Mouse (Mus musculus) testis, adult 2 months (tissue): ENCODE data around the gene Tiam1. TPM values are rescaled to one million over a fixed set of nuclear protein-coding genes. Genes with fewer than 3 reads are reported as not detected.

Source experiments
- H3K27ac ChIP-seq: fragments of 200-500 bp; 2 replicates; pipeline ENCODE4 v1.5.1; 2012; ENCODE audit warnings: low read depth, low read length; ENCODE audit not compliant: control insufficient read depth, insufficient read depth
- H3K27me3 ChIP-seq: fragments of 200-500 bp; 2 replicates; pipeline ENCODE4 v1.6.1; 2012; ENCODE audit warnings: mild to moderate bottlenecking, low read length, moderate library complexity; ENCODE audit not compliant: control insufficient read depth, insufficient read depth
- H3K36me3 ChIP-seq: fragments of 200-500 bp; 2 replicates; pipeline ENCODE4 v1.6.1; 2012; ENCODE audit warnings: mild to moderate bottlenecking, low read length; ENCODE audit not compliant: control insufficient read depth, insufficient read depth
- H3K4me1 ChIP-seq: fragments of 200-500 bp; 2 replicates; pipeline ENCODE4 v1.6.1; 2012; ENCODE audit warnings: low read length; ENCODE audit not compliant: control insufficient read depth, insufficient read depth
- H3K4me3 ChIP-seq: fragments of 200-500 bp; 2 replicates; pipeline ENCODE4 v1.5.1; 2012; ENCODE audit warnings: low read depth, mild to moderate bottlenecking, low read length, moderate library complexity, mixed read lengths; ENCODE audit not compliant: control insufficient read depth
- CTCF ChIP-seq: fragments of 200-500 bp; IDR thresholded peaks from 2 replicates; pipeline ENCODE4 v1.5.1; 2012; ENCODE audit warnings: low read depth, mild to moderate bottlenecking, inconsistent platforms, low read length, moderate library complexity; ENCODE audit not compliant: control insufficient read depth, insufficient read depth, insufficient replicate concordance
- POLR2A ChIP-seq: fragments of 200-500 bp; IDR thresholded peaks from 2 replicates; pipeline ENCODE4 v1.6.1; 2012; ENCODE audit warnings: low read depth, mild to moderate bottlenecking, inconsistent platforms, low read length, moderate library complexity; ENCODE audit not compliant: control insufficient read depth
- polyA plus RNA-seq: library from polyadenylated mRNA; depleted of rRNA; stranded (reverse); fragments of >200 nt; gene quantifications from 2 replicates; pipeline ENCODE4 v1.2.3, GENCODE M21; 2012

Gene Tiam1
- polyA plus RNA-seq, 1 experiment, result 9.6 TPM

- TF ChIP-seq POLR2A (no peak), CTCF (no peak)
- Histone ChIP-seq H3K4me3 (no peak overlapping the region), H3K36me3 (no peaks in the 10 kb centered on the region), H3K27me3 (no peaks in the 10 kb centered on the region), H3K4me1 (0 out of 2 replicates have a peak, but pooled peaks cover 2% of the 10 kb centered on the region), H3K27ac (no peak overlapping the region)
Observed at GRCm38 (mm10) chr16:89861531-89861930, 282.0 kb downstream of the Tiam1 start.

- Histone ChIP-seq H3K36me3 (no peaks in the 10 kb centered on the region), H3K27ac (no peak overlapping the region), H3K4me3 (no peak overlapping the region), H3K4me1 (0 out of 2 replicates have a peak, but pooled peaks cover 2% of the 10 kb centered on the region), H3K27me3 (no peaks in the 10 kb centered on the region)
- TF ChIP-seq CTCF, result no peak
- TF ChIP-seq POLR2A, result no peak
Observed at GRCm38 (mm10) chr16:89860708-89861107, 282.9 kb downstream of the Tiam1 start.

GRCm38 (mm10) chr16:89857666-89858065 is 285.9 kb downstream of the Tiam1 start:
- TF ChIP-seq CTCF, result no peak
- no peaks in the 10 kb centered on the region for H3K36me3 ChIP-seq

DNA sequence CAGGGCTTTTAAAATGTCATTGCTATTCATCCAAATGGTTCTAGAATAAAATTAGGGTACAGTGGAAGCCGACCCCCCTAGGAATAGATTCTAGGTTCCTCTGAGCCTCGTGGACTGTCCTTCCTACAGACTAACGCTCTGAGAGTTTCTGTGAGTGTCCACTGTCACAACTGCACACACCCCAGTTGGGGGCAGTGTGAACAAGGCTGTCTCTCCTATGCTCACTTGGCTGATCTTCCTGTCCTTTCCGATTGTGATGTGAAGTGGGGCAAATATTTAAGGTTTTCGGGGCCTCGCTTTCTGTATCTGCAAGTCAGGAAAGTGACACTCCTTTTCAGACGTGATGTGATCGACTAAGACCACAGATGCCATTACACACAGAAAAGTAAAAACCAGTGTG is 288.8 kb downstream of the Tiam1 start:
- no peak overlapping the region for H3K27ac ChIP-seq
- H3K36me3 ChIP-seq, result no peaks in the 10 kb centered on the region
- no peak for TF ChIP-seq POLR2A
- no peak for TF ChIP-seq CTCF
- no peak overlapping the region for H3K4me3 ChIP-seq
- 0 out of 2 replicates have a peak, but pooled peaks cover 2% of the 10 kb centered on the region for H3K4me1 ChIP-seq
- no peaks in the 10 kb centered on the region for H3K27me3 ChIP-seq

More at GRCm38 (mm10) chr16:89857666-89858065, 285.9 kb downstream of the Tiam1 start:
- Histone ChIP-seq H3K27me3 (no peaks in the 10 kb centered on the region), H3K4me1 (0 out of 2 replicates have a peak, but pooled peaks cover 2% of the 10 kb centered on the region), H3K27ac (no peak overlapping the region), H3K4me3 (peak overlapping the region; percentile 53; the same call in 1 of the 2 replicates)

GRCm38 (mm10) chr16:89851333-89851732 is 292.2 kb downstream of the Tiam1 start:
- TF ChIP-seq CTCF (no peak), POLR2A (no peak)
- no peak overlapping the region for H3K27ac ChIP-seq
- no peak overlapping the region for H3K4me3 ChIP-seq
- H3K4me1 ChIP-seq, result no peaks in the 10 kb centered on the region
- H3K27me3 ChIP-seq, result no peaks in the 10 kb centered on the region
- H3K36me3 ChIP-seq, result no peaks in the 10 kb centered on the region

DNA sequence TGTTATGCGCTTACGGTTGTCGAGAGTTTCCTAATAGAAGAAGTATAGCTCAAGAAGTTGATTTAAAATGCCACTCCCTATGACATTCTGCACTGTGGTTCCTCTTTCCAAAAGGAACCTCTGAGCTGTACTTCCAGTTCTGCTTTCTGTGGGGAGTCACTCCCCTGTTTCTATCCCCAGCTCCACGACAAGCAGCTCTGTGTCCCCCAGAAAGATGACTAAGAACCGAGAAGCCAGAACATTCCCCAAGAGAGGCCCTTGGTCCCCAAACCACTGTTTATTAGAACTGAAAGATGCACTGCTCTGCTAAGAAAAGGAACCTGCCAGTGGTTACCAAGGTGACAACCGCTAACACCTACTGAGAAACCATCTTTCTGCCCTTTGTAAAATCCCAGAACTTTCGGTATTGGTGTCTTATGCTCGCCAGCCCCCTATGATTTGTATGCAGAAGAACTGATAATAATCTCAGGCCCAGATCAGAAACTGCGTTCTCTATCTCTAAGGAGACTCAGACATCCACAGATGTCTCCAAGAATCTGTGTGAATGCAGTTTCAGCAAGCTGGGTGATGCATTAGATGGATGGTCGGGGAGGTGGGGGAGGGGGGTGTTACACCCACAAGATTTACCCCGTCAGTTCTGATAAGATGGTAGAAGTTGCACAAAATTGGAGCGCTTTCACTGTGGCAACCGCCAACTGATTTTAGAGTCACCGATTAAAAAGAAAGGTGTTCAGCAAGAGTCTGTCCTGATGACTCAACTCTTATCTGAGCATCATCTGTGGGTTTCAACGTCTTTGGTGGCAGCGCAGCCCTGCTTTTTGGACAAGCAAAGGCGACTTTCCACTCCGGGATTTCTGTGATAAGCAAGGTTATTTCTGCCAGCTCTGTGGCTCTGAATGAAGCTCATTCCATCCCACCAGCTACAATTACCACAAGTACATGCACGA is 294.6 kb downstream of the Tiam1 start:
- H3K4me3 ChIP-seq, result no peak overlapping the region
- no peaks in the 10 kb centered on the region for H3K36me3 ChIP-seq
- H3K27me3 ChIP-seq, result no peaks in the 10 kb centered on the region
- no peak for TF ChIP-seq POLR2A
- TF ChIP-seq CTCF, result no peak
- H3K27ac ChIP-seq, result no peak overlapping the region
- H3K4me1 ChIP-seq, result no peaks in the 10 kb centered on the region

GRCm38 (mm10) chr16:89848179-89848578 is 295.4 kb downstream of the Tiam1 start:
- H3K36me3 ChIP-seq, result no peaks in the 10 kb centered on the region
- TF ChIP-seq CTCF, result no peak
- no peak for TF ChIP-seq POLR2A
- H3K4me3 ChIP-seq, result no peak overlapping the region
- no peak overlapping the region for H3K27ac ChIP-seq
- no peaks in the 10 kb centered on the region for H3K4me1 ChIP-seq
- H3K27me3 ChIP-seq, result no peaks in the 10 kb centered on the region
